ENCODE assay signal across 25 mouse cellular contexts in the genomic region with DNA sequence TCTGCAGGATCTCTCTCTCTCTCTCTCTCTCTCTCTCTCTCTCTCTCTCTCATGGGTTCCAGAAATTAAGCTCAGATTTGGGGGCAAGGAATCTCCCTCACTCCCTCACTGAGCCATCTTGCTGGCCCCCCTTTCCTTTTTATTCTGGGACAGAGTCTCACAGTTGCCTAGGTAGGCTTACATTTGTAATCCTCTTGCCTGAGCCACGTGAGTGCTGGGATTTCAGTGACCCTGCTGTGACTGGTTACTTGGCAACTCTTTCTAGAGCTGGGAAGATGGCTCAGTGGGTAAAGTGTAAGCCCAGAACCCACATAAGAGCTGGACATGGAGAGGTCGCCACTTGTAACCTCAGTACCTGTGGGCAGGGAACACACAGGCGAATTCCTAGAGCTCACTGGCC. TPM values are rescaled to one million over a fixed set of nuclear protein-coding genes. Genes with fewer than 3 reads are reported as not detected.
"Had no signal": no experiment of that assay in that cellular context is flagged by ENCODE, and none has a peak within 500 bp of the region (broad histone marks: within the 10 kb centered on the region; RNA-seq: fewer than 3 reads in every experiment).

No protein-coding gene starts in this region.

- H3K9me3 ChIP-seq: heart, embryonic 13.5 days; heart, embryonic 15.5 days; hindbrain, embryonic 13.5 days; hindbrain, embryonic 15.5 days; limb, embryonic 10.5 days; limb, embryonic 12.5 days had no signal

- H3K9ac ChIP-seq: forebrain, postnatal 0 days; heart, embryonic 13.5 days; heart, embryonic 15.5 days; hindbrain, embryonic 15.5 days; limb, embryonic 12.5 days had no signal

- H3K27ac ChIP-seq: gastrocnemius, adult 2 months; heart, embryonic 13.5 days; heart, embryonic 15.5 days; kidney, postnatal 0 days; left cerebral cortex, adult 2 months; limb, embryonic 10.5 days; limb, embryonic 12.5 days had no signal

- ATAC-seq: forebrain, postnatal 0 days; hindbrain, postnatal 0 days; intestine, embryonic 16.5 days had no signal

- H3K4me2 ChIP-seq: heart, embryonic 11.5 days; heart, embryonic 13.5 days; heart, embryonic 15.5 days; hindbrain, embryonic 13.5 days; hindbrain, embryonic 15.5 days; limb, embryonic 12.5 days had no signal

- H3K27me3 ChIP-seq: heart, embryonic 13.5 days; heart, embryonic 15.5 days; hindbrain, embryonic 13.5 days; hindbrain, embryonic 15.5 days; limb, embryonic 12.5 days had no signal

- DNase-seq: forebrain, postnatal 0 days; gastrocnemius, adult 2 months; gastrocnemius, postnatal 10 days; gastrocnemius, postnatal 25 days; heart, adult 18-20 months; heart, postnatal 14 days; heart, postnatal 36 days; kidney, adult 18-20 months; kidney, adult 8-10 months; kidney, postnatal 14 days; kidney, postnatal 36 days; layer of hippocampus, adult 9-11 months; layer of hippocampus, postnatal 36 days; liver had no signal

- H3K4me1 ChIP-seq: hindbrain, embryonic 15.5 days; limb, embryonic 10.5 days; limb, embryonic 12.5 days had no signal

- H3K4me3 ChIP-seq: gastrocnemius, adult 2 months; heart, embryonic 13.5 days; heart, embryonic 15.5 days; hindbrain, embryonic 13.5 days; hindbrain, embryonic 15.5 days; left cerebral cortex, adult 2 months; limb, embryonic 10.5 days; limb, embryonic 12.5 days had no signal

RNA-seq across cellular contexts. Expression of a gene that starts 25.8 kb away (rescaled TPM):
- total RNA-seq: gastrocnemius, adult 2 months had no signal
